ENCODE assay signal across 8 mouse cellular contexts in genomic region chr9:32696259-32696658, GRCm38 (mm10).
DNase-seq lines count a peak whose midpoint lies in the region; ATAC-seq and TF ChIP-seq lines count a peak whose summit lies in the region.

No protein-coding gene starts in this region.

- peak overlapping the region; percentile 67 for H3K4me3 ChIP-seq in lung, embryonic 14.5 days (ENCODE audit: low read depth, low read length)
- peak overlapping the region; percentile 74 for H3K4me3 ChIP-seq in embryonic facial prominence, embryonic 14.5 days (ENCODE audit: low read depth, low read length)
- peak overlapping the region; percentile 75 for H3K4me3 ChIP-seq in limb, embryonic 10.5 days
- H3K4me3 ChIP-seq in neural tube, embryonic 15.5 days (replicated peaks) = peak overlapping the region; percentile 74

- peak overlapping the region; percentile 77 for H3K9ac ChIP-seq in lung, embryonic 14.5 days
- peak overlapping the region; percentile 75 for H3K9ac ChIP-seq in embryonic facial prominence, embryonic 14.5 days (ENCODE audit: low read depth, low read length)
- H3K9ac ChIP-seq in neural tube, embryonic 15.5 days (replicated peaks) = peak overlapping the region; percentile 58

- H3K27me3 ChIP-seq in lung, embryonic 14.5 days (ENCODE audit: insufficient read depth, low read length) = no peaks in the 10 kb centered on the region
- no peaks in the 10 kb centered on the region; the same call in 1 of the 2 replicates for H3K27me3 ChIP-seq in embryonic facial prominence, embryonic 14.5 days (replicated peaks; ENCODE audit: control insufficient read depth, insufficient read depth, low read length)
- no peaks in the 10 kb centered on the region for H3K27me3 ChIP-seq in limb, embryonic 10.5 days (ENCODE audit: low read depth, poor library complexity, severe bottlenecking)
- H3K27me3 ChIP-seq in neural tube, embryonic 15.5 days (replicated peaks) = peaks cover 75% of the 10 kb centered on the region

- peak overlapping the region; percentile 85 for H3K4me2 ChIP-seq in lung, embryonic 14.5 days
- H3K4me2 ChIP-seq in embryonic facial prominence, embryonic 14.5 days (ENCODE audit: low read depth, low read length) = peak overlapping the region; percentile 69
- peak overlapping the region; percentile 95 for H3K4me2 ChIP-seq in neural tube, embryonic 15.5 days

- WGBS in lung, embryonic 14.5 days = 0% methylated on average over 13 of the region's 13 CpGs
- WGBS in embryonic facial prominence, embryonic 14.5 days = 0% methylated on average over 11 of the region's 13 CpGs
- 0% methylated on average over 13 of the region's 13 CpGs for WGBS in limb, embryonic 10.5 days
- whole genome bisulfite sequencing in neural tube, embryonic 15.5 days = under 1% methylated on average over 13 of the region's 13 CpGs

- H3K36me3 ChIP-seq in lung, embryonic 14.5 days (ENCODE audit: insufficient read depth) = no peaks in the 10 kb centered on the region
- H3K36me3 ChIP-seq in embryonic facial prominence, embryonic 14.5 days (ENCODE audit: control insufficient read depth, insufficient read depth, low read length) = no peaks in the 10 kb centered on the region
- H3K36me3 ChIP-seq in limb, embryonic 10.5 days = peaks cover 10% of the 10 kb centered on the region
- no peaks in the 10 kb centered on the region for H3K36me3 ChIP-seq in neural tube, embryonic 15.5 days

- DNase-seq in lung, embryonic 14.5 days = no peak
- no peak for DNase-seq in lung, postnatal 10 days
- no peak for DNase-seq in embryonic facial prominence, embryonic 14.5 days (ENCODE audit: low spot score)
- no peak for DNase-seq in limb, embryonic 10.5 days (ENCODE audit: low spot score)
- DNase-seq in urinary bladder, postnatal 14 days (ENCODE audit: low spot score) = no peak
- no peak for DNase-seq in adrenal gland, postnatal 4 days (ENCODE audit: low spot score in 2 of 2)

- H3K9me3 ChIP-seq in lung, embryonic 14.5 days (ENCODE audit: low read depth, low read length) = no peaks in the 10 kb centered on the region
- H3K9me3 ChIP-seq in embryonic facial prominence, embryonic 14.5 days (ENCODE audit: control insufficient read depth, low read length) = no peaks in the 10 kb centered on the region
- no peaks in the 10 kb centered on the region for H3K9me3 ChIP-seq in limb, embryonic 10.5 days (replicated peaks)
- no peaks in the 10 kb centered on the region for H3K9me3 ChIP-seq in neural tube, embryonic 15.5 days (replicated peaks)

- TF ChIP-seq CTCF in lung, embryonic 14.5 days (IDR thresholded peaks at IDR 0.05; ENCODE audit: low read depth) = no peak

- H3K4me1 ChIP-seq in lung, embryonic 14.5 days (ENCODE audit: insufficient read depth) = peaks cover 22% of the 10 kb centered on the region
- peaks cover 38% of the 10 kb centered on the region for H3K4me1 ChIP-seq in embryonic facial prominence, embryonic 14.5 days (ENCODE audit: control insufficient read depth, insufficient read depth, low read length)
- peaks cover 41% of the 10 kb centered on the region for H3K4me1 ChIP-seq in limb, embryonic 10.5 days
- peaks cover 9% of the 10 kb centered on the region; the same call in 1 of the 2 replicates for H3K4me1 ChIP-seq in neural tube, embryonic 15.5 days

- peak; percentile 50 for ATAC-seq in lung, embryonic 14.5 days (ENCODE audit: insufficient read depth)
- peak; percentile 30 for ATAC-seq in embryonic facial prominence, embryonic 14.5 days (ENCODE audit: low read depth)
- ATAC-seq in neural tube, embryonic 15.5 days (ENCODE audit: low FRiP score) = peak; percentile 43
- ATAC-seq in granulocyte monocyte progenitor cell, adult 5-6 weeks (replicated peaks; ENCODE audit: poor library complexity, severe bottlenecking) = no peak

- H3K27ac ChIP-seq in lung, embryonic 14.5 days (ENCODE audit: low read depth) = peak overlapping the region; percentile 95
- H3K27ac ChIP-seq in embryonic facial prominence, embryonic 14.5 days (replicated peaks; ENCODE audit: low read depth, low read length) = peak overlapping the region; percentile 88
- peak overlapping the region; percentile 89 for H3K27ac ChIP-seq in limb, embryonic 10.5 days
- H3K27ac ChIP-seq in neural tube, embryonic 15.5 days (replicated peaks) = peak overlapping the region; percentile 69
